In the genomic region with DNA sequence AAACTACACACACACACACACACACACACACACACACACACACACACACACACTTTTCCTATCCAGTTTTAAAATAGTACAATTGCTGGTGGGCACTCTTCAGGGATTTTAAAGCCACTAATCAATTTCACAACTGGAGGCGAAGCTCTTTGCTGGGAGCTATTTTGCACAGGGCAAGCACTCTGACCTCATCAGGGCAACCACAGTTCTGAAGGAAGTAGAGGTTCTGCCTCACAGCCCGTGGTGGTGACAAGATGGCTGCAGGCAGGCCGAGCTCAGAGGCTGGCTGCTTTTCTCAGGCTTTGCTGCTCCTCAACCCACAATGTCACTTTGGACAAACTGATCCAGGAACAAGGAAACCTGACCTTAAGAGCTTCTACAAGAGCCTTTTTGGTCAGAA, we compare ENCODE assay signal across 13 mouse cellular contexts.
"Had no signal": no experiment of that assay in that cellular context is flagged by ENCODE, and none has a peak within 500 bp of the region (broad histone marks: within the 10 kb centered on the region; RNA-seq: fewer than 3 reads in every experiment).

No protein-coding gene starts in this region.

- H3K4me3 ChIP-seq: kidney, embryonic 15.5 days; liver, embryonic 13.5 days had no signal

- H3K9me3 ChIP-seq: kidney, embryonic 15.5 days; liver, embryonic 13.5 days had no signal

- H3K9ac ChIP-seq: kidney, embryonic 15.5 days; liver, embryonic 13.5 days had no signal

- DNase-seq: kidney, adult 11 months; kidney, adult 8-10 months; kidney, postnatal 10 days; kidney, postnatal 4 days; left cerebral cortex, postnatal 4 days; liver, embryonic 13.5 days; lung, adult 2 months; lung, postnatal 14 days; lung, postnatal 4 days; midbrain, embryonic 14.5 days; thymus, adult 18-20 months; thymus, postnatal 4 days had no signal

- H3K36me3 ChIP-seq: kidney, embryonic 15.5 days; liver, embryonic 13.5 days had no signal

- H3K27ac ChIP-seq: kidney, embryonic 15.5 days; liver, embryonic 13.5 days had no signal

- H3K4me2 ChIP-seq: kidney, embryonic 15.5 days; liver, embryonic 13.5 days had no signal
